Mouse (Mus musculus): ENCODE results near the gene Ten1.

Gene Ten1

GRCm38 (mm10) chr11:116234901-116235300, 36.2 kb downstream of the Ten1 start:
- DNase-seq (ENCODE audit: low spot score in 2 of 2) = no peak

GRCm38 (mm10) chr11:116237742-116238395, 39.2 kb downstream of the Ten1 start, which contains the start of gene Evpl:
Gene Evpl (minus strand): TSS chr11:116238077.
- peak in 1 of 2 experiments; percentile 39 for DNase-seq (ENCODE audit: low spot score in 2 of 2)

DNA sequence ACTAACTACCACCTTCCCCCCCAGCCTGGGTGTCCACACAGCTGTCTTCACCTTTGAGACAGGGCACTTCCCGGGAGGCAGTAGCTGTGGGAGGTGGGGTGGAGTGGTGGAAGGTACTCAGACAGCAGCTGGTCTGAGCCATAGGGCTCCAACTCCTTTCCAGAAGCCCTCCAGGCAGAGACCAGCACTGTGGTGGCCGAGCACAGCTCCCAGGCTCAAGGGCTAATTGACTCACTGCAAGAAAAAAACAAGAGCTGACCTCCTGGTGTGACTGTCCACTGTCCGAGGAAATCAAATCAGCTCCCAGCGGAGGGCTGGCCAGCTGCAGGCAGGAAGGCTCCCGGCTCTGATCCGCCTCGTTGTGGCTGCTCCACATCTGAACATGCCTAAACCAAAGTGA, 41.1 kb downstream of the Ten1 start:
- no peak for DNase-seq (ENCODE audit: low spot score in 2 of 2)

DNA sequence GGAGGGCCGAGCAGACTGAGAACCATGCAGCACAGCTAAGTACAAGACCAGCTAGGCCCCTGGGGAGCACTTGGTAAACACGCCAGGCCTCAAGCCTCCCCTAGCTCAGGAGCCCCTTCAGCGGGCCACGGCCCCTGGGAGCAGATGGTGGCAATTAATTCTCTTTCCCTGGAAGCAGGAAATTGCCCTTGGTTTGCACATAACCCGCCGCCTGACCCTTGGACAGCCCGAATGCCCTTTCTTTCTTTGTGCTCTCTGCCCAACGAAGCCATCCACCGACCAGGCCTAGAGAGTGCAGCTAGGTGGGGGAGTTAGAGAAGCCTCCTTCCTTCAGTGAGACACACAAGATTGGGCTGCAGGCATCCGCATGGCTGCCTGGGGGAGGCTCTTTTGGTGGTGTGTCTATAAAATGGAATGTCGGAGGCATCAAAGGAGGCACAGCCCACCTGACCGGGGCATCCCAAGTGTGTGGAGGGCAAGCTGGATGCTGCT, 43.1 kb downstream of the Ten1 start:
- DNase-seq (ENCODE audit: low spot score in 2 of 2) = no peak

DNA sequence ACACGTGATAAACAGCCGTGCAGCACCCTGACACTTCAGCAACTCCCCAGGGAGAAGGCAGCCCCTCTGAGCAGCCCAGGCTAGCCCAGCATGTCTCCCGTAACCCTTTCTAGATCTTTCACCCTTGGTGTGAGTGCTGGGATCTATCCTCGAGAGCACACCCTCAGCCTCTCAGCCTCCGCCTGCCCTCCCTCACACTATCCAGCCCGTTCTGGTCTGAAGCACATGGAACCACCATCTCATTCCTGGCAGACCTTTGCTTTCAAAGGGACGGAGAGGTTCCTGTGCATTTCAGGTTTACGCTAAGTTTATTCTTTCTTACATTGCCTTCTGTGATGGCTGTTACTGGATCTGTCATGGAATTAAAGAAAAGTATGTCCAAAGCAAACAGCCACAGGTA, 45.9 kb downstream of the Ten1 start:
- no peak for DNase-seq (ENCODE audit: low spot score in 2 of 2)

DNA sequence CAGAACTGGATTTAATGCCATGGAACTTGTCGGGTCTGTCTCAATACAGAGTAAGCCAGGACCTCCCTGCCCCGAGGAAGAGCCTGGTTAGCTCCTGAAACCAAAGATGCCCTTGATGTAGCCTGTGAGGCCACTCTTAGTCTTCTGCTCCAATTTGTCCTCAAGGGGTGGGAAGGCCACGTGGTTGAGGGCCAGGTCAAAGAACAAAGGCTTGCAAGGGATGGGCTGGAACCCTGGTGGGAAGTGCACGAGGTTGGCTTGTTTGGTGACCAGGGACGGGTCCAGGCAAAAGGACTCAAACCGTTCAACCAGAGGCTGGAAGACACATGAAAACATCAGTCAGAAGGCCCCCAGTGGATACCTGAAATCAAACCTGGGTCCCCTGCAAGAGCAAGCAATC, 47.0 kb downstream of the Ten1 start:
- DNase-seq (ENCODE audit: low spot score in 2 of 2) = no peak

DNA sequence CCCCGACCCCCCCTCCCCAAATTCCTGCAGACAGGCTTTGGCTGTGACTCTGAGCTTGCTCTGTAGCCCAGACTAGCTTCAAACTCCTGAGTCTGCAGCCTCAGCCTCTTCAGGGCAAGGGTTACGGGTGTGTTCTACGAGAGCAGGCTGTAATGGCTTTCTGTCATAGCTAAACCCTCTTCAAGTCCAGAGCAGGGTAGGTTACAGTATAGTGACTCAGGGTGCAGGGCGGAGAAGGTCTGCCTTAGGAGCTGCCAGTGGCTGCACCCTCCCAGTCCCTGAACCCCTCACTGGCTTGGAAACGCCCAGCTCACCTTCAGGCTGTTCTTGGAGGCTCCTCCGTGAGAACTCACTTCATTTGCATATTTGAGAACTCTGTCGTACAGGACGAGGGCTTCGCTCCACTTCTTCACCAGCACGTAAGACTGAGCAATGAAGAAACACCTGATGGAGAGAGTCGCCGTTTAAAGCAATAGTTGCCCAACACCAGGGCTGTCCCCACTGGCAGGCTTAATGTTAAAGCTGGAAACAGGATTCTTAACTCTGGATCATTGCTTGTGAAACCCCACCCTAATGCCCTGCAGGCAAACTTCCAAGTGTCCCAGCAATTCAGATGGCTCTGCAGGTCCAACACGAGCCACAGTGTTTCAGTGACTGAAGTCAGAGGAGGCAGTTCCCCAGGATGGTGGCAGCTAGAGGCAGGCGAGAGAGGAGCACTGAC, 49.0 kb downstream of the Ten1 start:
- DNase-seq (ENCODE audit: low spot score in 2 of 2) = no peak

GRCm38 (mm10) chr11:116250898-116251297, 52.2 kb downstream of the Ten1 start:
- no peak for DNase-seq (ENCODE audit: low spot score in 2 of 2)

- no peak for DNase-seq (ENCODE audit: low spot score in 2 of 2)
Measured at GRCm38 (mm10) chr11:116253076-116253600, 54.5 kb downstream of the Ten1 start.

DNA sequence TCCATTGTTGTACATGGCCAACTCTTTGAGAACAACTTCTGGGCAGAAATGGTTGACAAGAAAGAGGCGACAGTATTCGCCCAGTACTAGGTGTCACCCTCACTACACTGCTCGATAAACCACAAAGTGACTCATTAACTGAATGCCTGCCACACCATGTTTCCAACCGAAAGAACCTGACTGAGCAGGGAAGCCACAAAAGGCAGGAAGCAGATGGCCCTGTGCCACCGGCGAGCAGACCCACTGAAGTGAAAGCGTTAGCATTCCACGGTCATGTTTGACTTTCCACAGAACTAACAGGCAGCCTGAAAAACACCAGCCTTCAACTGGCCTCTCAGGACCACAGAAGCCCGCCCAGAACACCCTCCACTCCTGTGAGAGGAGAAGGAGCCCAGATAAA, 56.0 kb downstream of the Ten1 start:
- no peak for DNase-seq (ENCODE audit: low spot score in 2 of 2)

GRCm38 (mm10) chr11:116255090-116255981, 56.7 kb downstream of the Ten1 start:
- no peak for DNase-seq (ENCODE audit: low spot score in 2 of 2)

DNA sequence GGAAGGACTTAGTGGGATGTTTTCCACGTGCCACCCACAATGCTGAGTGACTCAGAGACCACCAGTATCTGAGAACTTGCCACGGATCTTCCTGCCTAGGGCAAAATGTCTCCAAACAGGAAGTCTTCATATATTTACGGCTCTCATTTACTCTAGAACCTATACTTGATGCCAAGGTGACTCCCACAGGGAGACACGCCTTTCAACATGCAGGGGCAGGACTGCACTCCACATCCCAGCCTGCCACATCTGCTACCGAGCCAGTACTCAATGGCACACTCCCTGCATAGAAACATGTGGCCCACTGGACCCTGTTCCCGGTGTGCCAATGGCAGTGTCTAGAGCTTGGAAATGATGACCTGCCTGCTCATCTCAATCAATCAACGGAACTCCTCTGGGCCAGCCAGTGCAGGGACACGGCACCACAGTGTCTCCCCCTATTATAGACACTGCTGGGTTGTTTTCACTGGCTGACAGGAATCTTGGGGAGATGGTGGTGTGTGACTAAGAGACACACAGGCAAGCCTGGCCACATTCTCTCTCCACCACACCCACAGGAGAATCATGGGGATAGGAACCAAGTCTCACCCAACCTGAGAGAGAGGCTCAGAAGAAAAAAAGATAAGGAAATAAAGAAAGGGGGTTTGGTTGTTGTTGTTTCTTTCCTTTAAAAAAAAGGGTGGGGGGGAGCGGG, 57.5 kb downstream of the Ten1 start:
- no peak for DNase-seq (ENCODE audit: low spot score in 2 of 2)

DNA sequence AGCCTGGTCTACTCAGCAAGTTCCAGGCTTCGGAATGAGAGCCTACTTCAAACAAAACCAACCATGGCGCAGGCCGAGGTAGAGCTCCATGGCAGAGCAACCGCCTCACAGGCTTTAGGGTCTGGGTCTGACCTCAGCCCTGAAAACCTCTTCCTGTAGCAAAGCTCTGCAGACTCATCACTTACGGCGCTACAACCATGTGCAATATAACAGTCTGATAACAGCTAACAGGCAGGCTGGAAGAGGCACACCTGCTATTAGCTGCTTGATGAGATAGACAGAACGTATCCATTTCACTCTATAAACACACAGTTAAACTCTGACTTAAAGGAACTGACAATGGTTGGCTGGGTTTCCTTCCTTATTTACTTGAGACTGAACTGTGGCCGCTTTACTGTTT, 60.8 kb downstream of the Ten1 start:
- no peak for DNase-seq (ENCODE audit: low spot score in 2 of 2)

- DNase-seq (ENCODE audit: low spot score in 2 of 2) = no peak
Measured at GRCm38 (mm10) chr11:116260259-116260658, 61.6 kb downstream of the Ten1 start.

All from spleen, postnatal 4 days (tissue).